Mouse (Mus musculus) lung, adult 10 weeks (tissue): ENCODE measurements around the gene Mgll. TPM values are rescaled to one million over a fixed set of nuclear protein-coding genes. Genes with fewer than 3 reads are reported as not detected.

ENCODE experiments used
- polyA plus RNA-seq: library from polyadenylated mRNA; stranded (reverse); fragments of 350-450 nt; fragmentation: Illumina TruSeq; extraction: RNeasy Lipid Tissue Mini Kit (QIAGEN cat#74804); gene quantifications from one replicate; pipeline ENCODE4 v1.2.3, GENCODE M21; 2014; ENCODE audit warnings: low read depth, low replicate concordance; ENCODE audit not compliant: insufficient read depth

The Mgll gene
- polyA plus RNA-seq = 50.9 TPM

GRCm38 (mm10) chr6:88724313-88725195 lies at the start of gene Mgll:
TSS of gene Mgll (plus strand) at chr6:88724412.

GRCm38 (mm10) chr6:88841781-88842689 lies 117.8 kb downstream of the Mgll start, which contains the start of gene Abtb1:
TSS of gene Abtb1 (minus strand) at chr6:88841984.

GRCm38 (mm10) chr6:88874868-88875508 lies 150.8 kb downstream of the Mgll start, which contains the start of gene Podxl2:
TSS of gene Podxl2 (minus strand) at chr6:88875044.

Other genes starting within 250 kb of the Mgll start
- 72.6 TPM for gene Sec61a1, start 205.5 kb upstream of the Mgll start, polyA plus RNA-seq
- gene Kbtbd12, start 86.5 kb upstream of the Mgll start, polyA plus RNA-seq = 0.11 TPM
- gene Abtb1, start 117.6 kb downstream of the Mgll start, polyA plus RNA-seq = 22.0 TPM
- gene Podxl2, start 150.6 kb downstream of the Mgll start, polyA plus RNA-seq = 5.8 TPM
- gene Mcm2, start 174.4 kb downstream of the Mgll start, polyA plus RNA-seq = 5.1 TPM
- 42.7 TPM for gene Tpra1, start 177.8 kb downstream of the Mgll start, polyA plus RNA-seq